8 mouse cellular contexts compared by ENCODE assay signal in the genomic region with DNA sequence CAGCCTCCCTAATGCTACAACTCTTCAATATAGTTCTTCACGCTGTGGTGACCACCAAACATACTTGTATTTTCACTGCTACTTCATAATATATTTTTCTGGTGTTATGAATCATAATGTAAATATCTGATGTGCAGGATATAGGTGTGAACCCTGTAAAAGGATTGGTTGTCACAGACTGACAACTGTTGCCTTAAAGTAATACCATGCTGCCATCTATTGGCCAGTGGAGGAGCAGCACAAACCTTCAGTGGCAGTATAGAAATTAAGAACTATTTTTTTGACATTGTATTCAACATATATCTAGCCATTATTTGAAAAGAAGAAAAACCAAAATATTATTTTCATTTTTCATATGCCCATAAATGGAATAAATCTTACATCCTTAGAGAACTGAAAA. TPM values are rescaled to one million over a fixed set of nuclear protein-coding genes. Genes with fewer than 3 reads are reported as not detected.
DNase-seq lines count a peak whose midpoint lies in the region; ATAC-seq lines count a peak whose summit lies in the region.

No protein-coding gene starts in this region.

- ATAC-seq in activated CD4-positive, CD25-positive, alpha-beta regulatory T cell, adult 4 months = peak; percentile 95

- DNase-seq in gastrocnemius, postnatal 10 days = peak; percentile 11
- DNase-seq in gastrocnemius, postnatal 36 days = no peak
- peak; percentile 83 for DNase-seq in 416B (ENCODE audit: low read depth)
- DNase-seq in embryo, embryonic 11 days = peak; percentile 69
- peak; percentile 55 for DNase-seq in kidney, postnatal 14 days
- peak; percentile 64 for DNase-seq in lung, postnatal 25 days (ENCODE audit: low spot score)
- DNase-seq in telencephalon, adult 2 months (ENCODE audit: low read depth, low spot score) = peak; percentile 12

- intact Hi-C loops in gastrocnemius, postnatal 36 days (cut with DNase I) = no loop called here

RNA-seq across cellular contexts. Expression of a gene that starts 40.5 kb away (rescaled TPM):
- total RNA-seq in gastrocnemius, postnatal 10 days (2021) = 10 to 100 TPM; 12.6 to 16.5 TPM
- total RNA-seq in gastrocnemius, postnatal 36 days (2021) = 10 to 100 TPM in 1 of 2 experiments, 1 to 10 TPM in 1; 10.0 to 12.0 TPM
- 1 to 10 TPM; 7.0 to 7.1 TPM for polyA plus RNA-seq in activated CD4-positive, CD25-positive, alpha-beta regulatory T cell, adult 4 months (2017; shearing (Covaris generic))

Comparison
In these comparisons a context has a peak if more than half of its experiments do, and no peak if none do; other contexts are left out.
1. DNase-seq: peak in gastrocnemius, postnatal 10 days (single experiment), 416B (single experiment), embryo, embryonic 11 days (single experiment), kidney, postnatal 14 days (single experiment), lung, postnatal 25 days (single experiment) and telencephalon, adult 2 months (single experiment); none in gastrocnemius, postnatal 36 days (0 of 2).